Mouse (Mus musculus) heart, embryonic 11.5 days (tissue): ENCODE results near the gene Strn3. TPM values are rescaled to one million over a fixed set of nuclear protein-coding genes. Genes with fewer than 3 reads are reported as not detected.
"Not testable (repeated sequence)": the region's sequence is repeated elsewhere in the genome, so short reads cannot be mapped to it uniquely, and the experiment has no call there.

Source experiments
- ATAC-seq: fragments of 200-750 bp; cut with Nextera tagmentation; replicated peaks from 2 replicates; pipeline ENCODE4 v1.8.0; 2017; ENCODE audit warnings: moderate library complexity; ENCODE audit not compliant: insufficient number of reproducible peaks, low FRiP score, low TSS enrichment
- H3K27ac ChIP-seq: fragments of 300-500 bp; sonication (generic); 2 replicates; pipeline ENCODE4 v1.5.1; 2014; ENCODE audit warnings: mild to moderate bottlenecking, low read depth, low read length
- H3K27me3 ChIP-seq: fragments of 300-500 bp; sonication (generic); 2 replicates; pipeline ENCODE4 v1.6.1; 2014; ENCODE audit warnings: mild to moderate bottlenecking, low read length, mixed read lengths; ENCODE audit not compliant: control insufficient read depth, insufficient read depth
- H3K36me3 ChIP-seq: fragments of 300-500 bp; sonication (generic); 2 replicates; pipeline ENCODE4 v1.6.1; 2014; ENCODE audit warnings: mild to moderate bottlenecking, low read length, moderate library complexity, mixed read lengths; ENCODE audit not compliant: control insufficient read depth, insufficient read depth
- H3K4me1 ChIP-seq: fragments of 300-500 bp; sonication (generic); 2 replicates; pipeline ENCODE4 v1.6.1; 2014; ENCODE audit warnings: low read length; ENCODE audit not compliant: control insufficient read depth, insufficient read depth
- H3K4me2 ChIP-seq: fragments of 300-500 bp; sonication (generic); 2 replicates; pipeline ENCODE4 v1.6.1; 2014; ENCODE audit warnings: mild to moderate bottlenecking, moderate library complexity
- H3K4me3 ChIP-seq: fragments of 300-500 bp; sonication (generic); 2 replicates; pipeline ENCODE4 v1.5.1; 2014; ENCODE audit warnings: low read depth, low read length
- H3K9ac ChIP-seq: fragments of 300-500 bp; sonication (generic); 2 replicates; pipeline ENCODE4 v1.6.1; 2014; ENCODE audit warnings: mild to moderate bottlenecking, low read depth, low read length, moderate library complexity
- H3K9me3 ChIP-seq: fragments of 300-500 bp; sonication (generic); replicated peaks from 2 replicates; pipeline ENCODE4 v1.6.1; 2016; ENCODE audit warnings: low read length; ENCODE audit not compliant: control insufficient read depth
- WGBS: fragments of 180-500 bp; shearing (Covaris S2); extraction: QIAGEN DNeasy Blood & Tissue Kit; methylation state at CpG from one replicate; pipeline ENCODE4 v1.1.7; 2014; ENCODE audit not compliant: insufficient replicate concordance; 5-methylcytosine and 5-hydroxymethylcytosine counted together
- polyA plus RNA-seq: library from polyadenylated mRNA; unstranded; fragments of >200 nt; fragmentation: Nextera tagmentation; extraction: Ambion mirVana; gene quantifications from 2 replicates; pipeline ENCODE4 v1.2.1, GENCODE M21; 2014

The Strn3 gene
- polyA plus RNA-seq, 1 experiment from 2014 or later: 46.1 TPM

DNA sequence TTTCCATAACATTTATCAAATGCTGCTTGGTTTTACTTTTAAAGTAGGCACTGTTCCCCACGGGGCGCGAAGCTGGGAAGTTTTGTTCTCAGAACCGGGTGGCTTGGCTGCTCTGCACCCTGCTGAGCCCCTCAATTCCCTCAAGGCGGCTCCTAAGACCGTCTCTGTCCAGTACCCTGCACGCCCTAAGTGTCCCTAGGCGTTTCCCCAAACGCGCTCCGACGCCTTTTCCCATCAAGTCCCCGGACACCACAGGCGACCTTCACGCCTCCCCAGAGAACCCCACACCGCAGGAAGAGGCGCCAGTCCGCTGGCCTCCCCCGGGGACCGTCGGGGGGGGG is 98.8 kb downstream of the Strn3 start:
- Histone ChIP-seq H3K4me3 (peak overlapping the region; percentile 65), H3K4me1 (peaks cover 5% of the 10 kb centered on the region), H3K27ac (no peak overlapping the region), H3K9ac (peak overlapping the region; percentile 47), H3K36me3 (no peaks in the 10 kb centered on the region), H3K27me3 (peaks cover 45% of the 10 kb centered on the region), H3K4me2 (peak overlapping the region; percentile 97), H3K9me3 (no peaks in the 10 kb centered on the region)
- WGBS: under 1% methylated on average over 15 of the region's 21 CpGs
- peak; percentile 39; the same call in 1 of the 2 replicates for ATAC-seq

DNA sequence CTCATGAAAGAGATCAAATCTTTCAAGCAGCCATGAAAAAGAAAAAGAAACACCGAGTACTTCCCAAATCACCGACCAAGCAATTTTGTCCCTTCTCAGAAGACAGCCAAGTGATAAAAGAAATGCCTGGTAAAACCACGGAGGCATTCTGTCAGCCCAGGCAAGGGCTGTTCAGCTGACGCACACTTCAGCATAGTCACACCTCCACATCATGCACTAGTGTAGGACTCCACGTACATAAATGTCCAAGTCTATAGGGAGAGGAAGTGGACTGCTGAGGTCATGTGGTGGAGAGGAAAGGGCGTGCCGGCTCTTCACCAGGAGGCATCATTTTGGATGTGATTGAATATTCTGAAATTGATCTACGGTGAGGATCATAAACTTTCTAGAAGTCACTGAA is 99.8 kb downstream of the Strn3 start:
- Histone ChIP-seq H3K27ac (no peak overlapping the region), H3K4me2 (no peak overlapping the region), H3K9ac (no peak overlapping the region), H3K9me3 (no peaks in the 10 kb centered on the region), H3K36me3 (no peaks in the 10 kb centered on the region), H3K4me1 (peaks cover 5% of the 10 kb centered on the region), H3K4me3 (no peak overlapping the region), H3K27me3 (peaks cover 45% of the 10 kb centered on the region)
- ATAC-seq: no peak
- 57% methylated on average over 8 of the region's 8 CpGs for WGBS

GRCm38 (mm10) chr12:51589263-51589662 is 102.4 kb downstream of the Strn3 start:
- H3K36me3 ChIP-seq: no peaks in the 10 kb centered on the region
- H3K9me3 ChIP-seq: no peaks in the 10 kb centered on the region
- no peak overlapping the region for H3K9ac ChIP-seq
- H3K4me1 ChIP-seq: peaks cover 5% of the 10 kb centered on the region
- no peak overlapping the region for H3K4me3 ChIP-seq
- WGBS: 69% methylated on average over 5 of the region's 5 CpGs
- no peak for ATAC-seq
- no peak overlapping the region for H3K4me2 ChIP-seq
- H3K27ac ChIP-seq: no peak overlapping the region
- peaks cover 29% of the 10 kb centered on the region for H3K27me3 ChIP-seq

- ATAC-seq, H3K9ac ChIP-seq, H3K27ac ChIP-seq, H3K27me3 ChIP-seq, H3K4me1 ChIP-seq, H3K4me3 ChIP-seq, H3K36me3 ChIP-seq, H3K4me2 ChIP-seq, H3K9me3 ChIP-seq: not testable (repeated sequence)
- WGBS: 85% methylated on average over 2 of the region's 2 CpGs
These were observed 113.9 kb downstream of the Strn3 start for GRCm38 (mm10) chr12:51577816-51578215.

DNA sequence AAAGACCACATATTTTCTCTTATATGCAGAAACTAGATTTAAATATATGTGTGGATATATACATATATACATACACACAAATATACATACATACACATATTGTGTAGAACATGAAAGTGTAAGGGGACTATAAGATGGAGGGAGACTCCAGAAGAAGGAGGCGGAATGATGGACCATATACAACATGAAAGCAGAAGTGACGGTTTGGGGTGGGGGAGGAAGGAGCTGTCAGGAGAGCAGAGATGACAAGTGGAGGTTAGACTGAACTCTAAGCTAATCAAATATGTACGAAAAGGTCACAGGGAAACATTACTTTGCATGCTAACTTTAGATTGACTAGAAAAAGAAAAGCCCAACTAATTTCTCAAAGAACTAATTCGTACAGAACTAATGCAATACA is 119.0 kb downstream of the Strn3 start:
- 70% methylated on average over 4 of the region's 4 CpGs for WGBS
- no peaks in the 10 kb centered on the region for H3K27me3 ChIP-seq
- no peaks in the 10 kb centered on the region for H3K4me1 ChIP-seq
- no peak overlapping the region for H3K4me3 ChIP-seq
- ATAC-seq: no peak
- H3K4me2 ChIP-seq: no peak overlapping the region
- H3K27ac ChIP-seq: no peak overlapping the region
- H3K9me3 ChIP-seq: no peaks in the 10 kb centered on the region
- H3K9ac ChIP-seq: no peak overlapping the region
- no peaks in the 10 kb centered on the region for H3K36me3 ChIP-seq

DNA sequence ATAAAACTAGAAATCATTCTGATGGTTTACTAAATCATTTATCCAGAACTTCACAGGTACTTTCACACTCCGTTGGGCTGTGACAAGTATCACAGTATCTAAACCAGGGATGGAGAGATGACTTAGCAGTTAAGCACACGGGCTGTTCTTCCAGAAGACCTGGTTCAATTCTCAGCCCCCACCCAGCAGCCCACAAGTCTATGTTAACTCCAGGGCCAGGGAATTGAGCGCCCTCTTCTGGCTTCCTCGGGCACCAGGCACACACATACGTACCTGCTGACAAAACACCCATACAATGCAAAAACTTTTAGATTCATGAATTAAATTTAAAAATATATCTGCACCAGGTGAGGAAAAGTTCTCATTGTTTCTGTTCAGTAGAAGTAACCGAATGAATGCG is 121.8 kb downstream of the Strn3 start:
- no peaks in the 10 kb centered on the region for H3K4me1 ChIP-seq
- no peaks in the 10 kb centered on the region for H3K36me3 ChIP-seq
- H3K4me3 ChIP-seq: no peak overlapping the region
- no peak overlapping the region for H3K9ac ChIP-seq
- 0 out of 2 replicates have a peak, but pooled peaks cover 3% of the 10 kb centered on the region for H3K9me3 ChIP-seq
- H3K27me3 ChIP-seq: no peaks in the 10 kb centered on the region
- H3K27ac ChIP-seq: no peak overlapping the region
- 62% methylated on average over 7 of the region's 7 CpGs for WGBS
- ATAC-seq: no peak
- no peak overlapping the region for H3K4me2 ChIP-seq

- Histone ChIP-seq H3K9ac (no peak overlapping the region), H3K9me3 (0 out of 2 replicates have a peak, but pooled peaks cover 3% of the 10 kb centered on the region), H3K36me3 (no peaks in the 10 kb centered on the region), H3K4me3 (no peak overlapping the region), H3K27ac (no peak overlapping the region), H3K27me3 (no peaks in the 10 kb centered on the region), H3K4me2 (no peak overlapping the region), H3K4me1 (no peaks in the 10 kb centered on the region)
- no peak for ATAC-seq
- 80% methylated on average over 8 of the region's 8 CpGs for WGBS
These were observed 122.2 kb downstream of the Strn3 start for GRCm38 (mm10) chr12:51569472-51569871.

- Histone ChIP-seq H3K4me1 (no peaks in the 10 kb centered on the region), H3K36me3 (no peaks in the 10 kb centered on the region), H3K4me2 (no peak overlapping the region), H3K9me3 (0 out of 2 replicates have a peak, but pooled peaks cover 3% of the 10 kb centered on the region), H3K9ac (no peak overlapping the region), H3K27me3 (no peaks in the 10 kb centered on the region), H3K4me3 (no peak overlapping the region), H3K27ac (no peak overlapping the region)
- ATAC-seq: peak; percentile 68
- 38% methylated on average over 7 of the region's 7 CpGs for WGBS
These were observed 124.5 kb downstream of the Strn3 start for GRCm38 (mm10) chr12:51567225-51567624.

DNA sequence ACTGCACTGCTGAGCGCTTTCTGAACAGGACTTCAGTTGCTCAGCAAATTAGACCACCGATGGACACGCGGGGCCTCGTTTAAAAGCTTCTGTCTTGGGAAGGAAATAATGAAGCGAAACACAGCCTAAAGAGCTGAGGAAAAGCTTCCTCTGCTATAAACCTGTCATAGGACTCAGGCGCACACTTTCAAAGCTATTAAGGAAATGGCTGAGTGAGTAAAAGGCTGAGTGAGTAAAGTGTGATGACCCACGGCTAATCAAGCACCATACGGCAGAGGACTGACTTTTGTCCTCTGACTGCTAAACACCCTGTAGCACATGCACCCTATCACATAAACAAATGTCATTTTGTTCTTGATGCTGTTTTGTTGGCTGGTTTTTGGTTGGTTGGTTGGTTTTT is 130.3 kb downstream of the Strn3 start:
- no peak overlapping the region for H3K27ac ChIP-seq
- ATAC-seq: no peak
- no peaks in the 10 kb centered on the region for H3K36me3 ChIP-seq
- H3K27me3 ChIP-seq: no peaks in the 10 kb centered on the region
- whole genome bisulfite sequencing: 74% methylated on average over 9 of the region's 9 CpGs
- 0 out of 2 replicates have a peak, but pooled peaks cover 3% of the 10 kb centered on the region for H3K9me3 ChIP-seq
- H3K4me1 ChIP-seq: no peaks in the 10 kb centered on the region
- H3K4me2 ChIP-seq: no peak overlapping the region
- no peak overlapping the region for H3K4me3 ChIP-seq
- H3K9ac ChIP-seq: no peak overlapping the region
